In genomic region chr2:103020191-103020987, GRCm38 (mm10) we compare ENCODE assay signal across 12 mouse cellular contexts. TPM values are rescaled to one million over a fixed set of nuclear protein-coding genes. Genes with fewer than 3 reads are reported as not detected.
DNase-seq lines count a peak whose midpoint lies in the region; ATAC-seq and TF ChIP-seq lines count a peak whose summit lies in the region.
"Had no signal": no experiment of that assay in that cellular context is flagged by ENCODE, and none has a peak within 500 bp of the region (broad histone marks: within the 10 kb centered on the region; RNA-seq: fewer than 3 reads in every experiment).

No protein-coding gene starts in this region.

- peak in 1 of 3 experiments; percentile 22 for DNase-seq in liver, embryonic 14.5 days (ENCODE audit: low read depth in 3 of 3, low spot score in 3 of 3)
- DNase-seq in liver, result no peak
- peak; percentile 21 for DNase-seq in hindbrain, postnatal 0 days (ENCODE audit: low spot score)
- no peak for DNase-seq in T-cell, adult 2 months (ENCODE audit: low spot score)
- DNase-seq in gastrocnemius, postnatal 4 days (ENCODE audit: low spot score in 2 of 2), result no peak
- no peak for DNase-seq in heart, postnatal 25 days (ENCODE audit: low spot score)
- DNase-seq: cerebellum, adult 11 months; lung, postnatal 14 days had no signal

- H3K4me2 ChIP-seq in liver, embryonic 14.5 days (ENCODE audit: low read depth), result no peak overlapping the region
- H3K4me2 ChIP-seq in forebrain, embryonic 13.5 days, result no peak overlapping the region
- no peak overlapping the region for H3K4me2 ChIP-seq in hindbrain, postnatal 0 days (ENCODE audit: low read depth, low read length)
- no peak overlapping the region for H3K4me2 ChIP-seq in neural tube, embryonic 13.5 days
- H3K4me2 ChIP-seq: heart, embryonic 13.5 days had no signal

- no peak overlapping the region for H3K4me3 ChIP-seq in liver, embryonic 14.5 days (ENCODE audit: insufficient read depth in 1 of 2, low read depth in 2 of 2, low read length in 2 of 2)
- no peak overlapping the region for H3K4me3 ChIP-seq in forebrain, embryonic 13.5 days
- H3K4me3 ChIP-seq in hindbrain, postnatal 0 days (ENCODE audit: low read length), result no peak overlapping the region
- no peak overlapping the region for H3K4me3 ChIP-seq in neural tube, embryonic 13.5 days
- H3K4me3 ChIP-seq: heart, embryonic 13.5 days had no signal

- H3K36me3 ChIP-seq in liver, embryonic 14.5 days (replicated peaks; ENCODE audit: control insufficient read depth, insufficient read depth, low read depth), result no peaks in the 10 kb centered on the region
- H3K36me3 ChIP-seq in forebrain, embryonic 13.5 days (ENCODE audit: poor library complexity, severe bottlenecking), result 0 out of 2 replicates have a peak, but pooled peaks cover 12% of the 10 kb centered on the region
- no peaks in the 10 kb centered on the region; the same call in 1 of the 2 replicates for H3K36me3 ChIP-seq in hindbrain, postnatal 0 days (ENCODE audit: insufficient read depth, low read length)
- peaks cover 6% of the 10 kb centered on the region; the same call in 1 of the 2 replicates for H3K36me3 ChIP-seq in neural tube, embryonic 13.5 days

- peak; percentile 24 for TF ChIP-seq EP300 in liver, embryonic 14.5 days (IDR thresholded peaks at IDR 0.05; ENCODE audit: low read depth)

- H3K9ac ChIP-seq in liver, embryonic 14.5 days (replicated peaks), result no peak overlapping the region
- no peak overlapping the region for H3K9ac ChIP-seq in forebrain, embryonic 13.5 days
- H3K9ac ChIP-seq in hindbrain, postnatal 0 days (replicated peaks; ENCODE audit: low read length), result no peak overlapping the region
- no peak overlapping the region for H3K9ac ChIP-seq in neural tube, embryonic 13.5 days
- H3K9ac ChIP-seq: heart, embryonic 13.5 days had no signal

- intact Hi-C loops in heart, postnatal 25 days (cut with DNase I), result loop anchor here (10.0 kb wide), 1 partner anchor 324 kb away; no protein-coding TSS in a partner anchor

- no peaks in the 10 kb centered on the region for H3K27me3 ChIP-seq in liver, embryonic 14.5 days (ENCODE audit: control insufficient read depth, insufficient read depth, low read length)
- H3K27me3 ChIP-seq in forebrain, embryonic 13.5 days, result no peaks in the 10 kb centered on the region
- no peaks in the 10 kb centered on the region for H3K27me3 ChIP-seq in hindbrain, postnatal 0 days (ENCODE audit: insufficient read depth, low read length)
- H3K27me3 ChIP-seq in neural tube, embryonic 13.5 days, result no peaks in the 10 kb centered on the region
- H3K27me3 ChIP-seq: heart, embryonic 13.5 days had no signal

- H3K9me3 ChIP-seq in liver, embryonic 14.5 days (ENCODE audit: control insufficient read depth, low read length), result no peaks in the 10 kb centered on the region
- no peaks in the 10 kb centered on the region for H3K9me3 ChIP-seq in forebrain, embryonic 13.5 days (replicated peaks)
- H3K9me3 ChIP-seq in hindbrain, postnatal 0 days (ENCODE audit: low read length), result no peaks in the 10 kb centered on the region
- H3K9me3 ChIP-seq in neural tube, embryonic 13.5 days, result no peaks in the 10 kb centered on the region
- H3K9me3 ChIP-seq: heart, embryonic 13.5 days had no signal

- H3K27ac ChIP-seq in liver, embryonic 14.5 days, result no peak overlapping the region
- no peak overlapping the region for H3K27ac ChIP-seq in forebrain, embryonic 13.5 days
- H3K27ac ChIP-seq in hindbrain, postnatal 0 days, result no peak overlapping the region
- no peak overlapping the region for H3K27ac ChIP-seq in neural tube, embryonic 13.5 days (replicated peaks)
- H3K27ac ChIP-seq: heart, embryonic 13.5 days; kidney, postnatal 0 days had no signal

- ATAC-seq in liver, embryonic 14.5 days (ENCODE audit: insufficient read depth), result no peak
- peak; percentile 87 for ATAC-seq in forebrain, embryonic 13.5 days
- 0 out of 2 replicates have a peak, but pooled peaks have one; percentile 10 for ATAC-seq in hindbrain, postnatal 0 days
- peak; percentile 54 for ATAC-seq in neural tube, embryonic 13.5 days (ENCODE audit: low read depth)

- H3K4me1 ChIP-seq in liver, embryonic 14.5 days (replicated peaks; ENCODE audit: control insufficient read depth in 2 of 2, insufficient read depth in 2 of 2, low read length in 1 of 2), result peaks cover 8 to 15% of the 10 kb centered on the region in 2 experiments; a peak in 3 of 4 replicates
- H3K4me1 ChIP-seq in forebrain, embryonic 13.5 days, result peaks cover 38% of the 10 kb centered on the region
- H3K4me1 ChIP-seq in hindbrain, postnatal 0 days (ENCODE audit: insufficient read depth, low read length), result no peaks in the 10 kb centered on the region
- peaks cover 4% of the 10 kb centered on the region; the same call in 1 of the 2 replicates for H3K4me1 ChIP-seq in neural tube, embryonic 13.5 days (replicated peaks)

- no peak for TF ChIP-seq CTCF in liver, embryonic 14.5 days (IDR thresholded peaks at IDR 0.05; ENCODE audit: low read depth)
- TF ChIP-seq CTCF in hindbrain, postnatal 0 days (IDR thresholded peaks at IDR 0.05; ENCODE audit: low read depth), result no peak

- 75% methylated on average over 4 of the region's 4 CpGs for WGBS in liver, embryonic 14.5 days (ENCODE audit: insufficient replicate concordance)
- WGBS in forebrain, embryonic 13.5 days, result 40% methylated on average over 4 of the region's 4 CpGs
- whole genome bisulfite sequencing in hindbrain, postnatal 0 days, result 35% methylated on average over 4 of the region's 4 CpGs
- 32% methylated on average over 4 of the region's 4 CpGs for WGBS in neural tube, embryonic 13.5 days

RNA-seq across cellular contexts. Expression of gene Pdhx, which starts 52.9 kb away (rescaled TPM):
- polyA plus RNA-seq in liver, embryonic 14.5 days (2012; rRNA removed), result 11.7 and 16.0 TPM in 2 replicates
- 23.1 and 23.8 TPM in 2 replicates for polyA plus RNA-seq in liver, embryonic 14.5 days (2014; fragmentation: Nextera tagmentation; extraction: Ambion mirVana)
- polyA plus RNA-seq in forebrain, embryonic 13.5 days (2015; fragmentation: Nextera tagmentation; extraction: Ambion mirVana), result 59.3 TPM in 2 replicates
- total RNA-seq in hindbrain, postnatal 0 days (2014; rRNA removed), result 47.2 and 59.6 TPM in 2 replicates
- 66.5 and 67.0 TPM in 2 replicates for polyA plus RNA-seq in hindbrain, postnatal 0 days (2015; fragmentation: Nextera tagmentation; extraction: Ambion mirVana)
- 62.1 and 65.2 TPM in 2 replicates for polyA plus RNA-seq in neural tube, embryonic 13.5 days (2015; fragmentation: Nextera tagmentation; extraction: Ambion mirVana)
- total RNA-seq in gastrocnemius, postnatal 4 days (2021), result 10 to 100 TPM; 60.0 to 64.6 TPM
- total RNA-seq in heart, postnatal 25 days (2021), result 100 to 1,000 TPM; 184 to 194 TPM

RNA-seq across cellular contexts. Expression of gene Apip, which starts 53.1 kb away (rescaled TPM):
- polyA plus RNA-seq in liver, embryonic 14.5 days (2012; rRNA removed), result 14.8 and 24.4 TPM in 2 replicates
- 45.1 and 46.0 TPM in 2 replicates for polyA plus RNA-seq in liver, embryonic 14.5 days (2014; fragmentation: Nextera tagmentation; extraction: Ambion mirVana)
- 53.6 and 54.1 TPM in 2 replicates for polyA plus RNA-seq in forebrain, embryonic 13.5 days (2015; fragmentation: Nextera tagmentation; extraction: Ambion mirVana)
- total RNA-seq in hindbrain, postnatal 0 days (2014; rRNA removed), result 11.9 and 19.8 TPM in 2 replicates
- 40.6 and 42.1 TPM in 2 replicates for polyA plus RNA-seq in hindbrain, postnatal 0 days (2015; fragmentation: Nextera tagmentation; extraction: Ambion mirVana)
- polyA plus RNA-seq in neural tube, embryonic 13.5 days (2015; fragmentation: Nextera tagmentation; extraction: Ambion mirVana), result 67.8 and 68.1 TPM in 2 replicates
- total RNA-seq in gastrocnemius, postnatal 4 days (2021), result 10 to 100 TPM; 37.6 to 45.2 TPM
- 10 to 100 TPM; 71.3 to 73.9 TPM for total RNA-seq in heart, postnatal 25 days (2021)
